Mouse (Mus musculus): ENCODE results near the gene Sfxn4. TPM values are rescaled to one million over a fixed set of nuclear protein-coding genes. Genes with fewer than 3 reads are reported as not detected.

The Sfxn4 gene
- polyA plus RNA-seq, 1 experiment from 2014 or later: 7.7 TPM

- WGBS: 75% methylated on average over 2 of the region's 2 CpGs
- Histone ChIP-seq H3K9ac (ENCODE audit: low read length) (no peak overlapping the region), H3K4me3 (ENCODE audit: control insufficient read depth in 1 of 2, insufficient read depth in 1 of 2, low read depth in 1 of 2, low read length in 2 of 2) (no peak overlapping the region), H3K27ac (replicated peaks in 1 of 2; ENCODE audit: control insufficient read depth in 1 of 2, insufficient read depth in 1 of 2, low read depth in 2 of 2, low read length in 2 of 2) (no peak overlapping the region), H3K9me3 (ENCODE audit: control insufficient read depth, low read length) (no peaks in the 10 kb centered on the region), H3K36me3 (ENCODE audit: control insufficient read depth, insufficient read depth, low read length) (no peaks in the 10 kb centered on the region), H3K4me1 (ENCODE audit: control insufficient read depth in 2 of 2, insufficient read depth in 2 of 2, low read length in 2 of 2) (no peaks in the 10 kb centered on the region), H3K4me2 (ENCODE audit: low read length) (no peak overlapping the region), H3K27me3 (ENCODE audit: control insufficient read depth, insufficient read depth, low read length) (0 out of 2 replicates have a peak, but pooled peaks cover 4% of the 10 kb centered on the region)
- ATAC-seq (ENCODE audit: insufficient number of reproducible peaks, insufficient read depth, low FRiP score, low read depth): no peak
Observed at GRCm38 (mm10) chr19:60797415-60797814, 63.9 kb downstream of the Sfxn4 start.

GRCm38 (mm10) chr19:60795244-60795643, 66.0 kb downstream of the Sfxn4 start:
- no peaks in the 10 kb centered on the region for H3K9me3 ChIP-seq (ENCODE audit: control insufficient read depth, low read length)
- no peak overlapping the region for H3K27ac ChIP-seq (replicated peaks in 1 of 2; ENCODE audit: control insufficient read depth in 1 of 2, insufficient read depth in 1 of 2, low read depth in 2 of 2, low read length in 2 of 2)
- H3K4me2 ChIP-seq (ENCODE audit: low read length): no peak overlapping the region
- ATAC-seq (ENCODE audit: insufficient number of reproducible peaks, insufficient read depth, low FRiP score, low read depth): no peak
- no peaks in the 10 kb centered on the region; a peak in 1 of 4 replicates for H3K4me1 ChIP-seq (ENCODE audit: control insufficient read depth in 2 of 2, insufficient read depth in 2 of 2, low read length in 2 of 2)
- no peak overlapping the region for H3K9ac ChIP-seq (ENCODE audit: low read length)
- WGBS: 85% methylated on average over 2 of the region's 2 CpGs
- H3K4me3 ChIP-seq (ENCODE audit: control insufficient read depth in 1 of 2, insufficient read depth in 1 of 2, low read depth in 1 of 2, low read length in 2 of 2): no peak overlapping the region
- H3K36me3 ChIP-seq (ENCODE audit: control insufficient read depth, insufficient read depth, low read length): no peaks in the 10 kb centered on the region
- 0 out of 2 replicates have a peak, but pooled peaks cover 4% of the 10 kb centered on the region for H3K27me3 ChIP-seq (ENCODE audit: control insufficient read depth, insufficient read depth, low read length)

- no peak overlapping the region for H3K9ac ChIP-seq (ENCODE audit: low read length)
- H3K4me1 ChIP-seq (ENCODE audit: control insufficient read depth in 2 of 2, insufficient read depth in 2 of 2, low read length in 2 of 2): peaks cover 0 to 5% of the 10 kb centered on the region in 2 experiments; a peak in 2 of 4 replicates
- H3K4me2 ChIP-seq (ENCODE audit: low read length): no peak overlapping the region
- no peak overlapping the region for H3K27ac ChIP-seq (replicated peaks in 1 of 2; ENCODE audit: control insufficient read depth in 1 of 2, insufficient read depth in 1 of 2, low read depth in 2 of 2, low read length in 2 of 2)
- no peaks in the 10 kb centered on the region for H3K36me3 ChIP-seq (ENCODE audit: control insufficient read depth, insufficient read depth, low read length)
- no peaks in the 10 kb centered on the region for H3K27me3 ChIP-seq (ENCODE audit: control insufficient read depth, insufficient read depth, low read length)
- no peak overlapping the region for H3K4me3 ChIP-seq (ENCODE audit: control insufficient read depth in 1 of 2, insufficient read depth in 1 of 2, low read depth in 1 of 2, low read length in 2 of 2)
- H3K9me3 ChIP-seq (ENCODE audit: control insufficient read depth, low read length): no peaks in the 10 kb centered on the region
- ATAC-seq (ENCODE audit: insufficient number of reproducible peaks, insufficient read depth, low FRiP score, low read depth): no peak
- WGBS: 69% methylated on average over 2 of the region's 2 CpGs
Observed at GRCm38 (mm10) chr19:60793170-60793707, 68.0 kb downstream of the Sfxn4 start.

- H3K27me3 ChIP-seq (ENCODE audit: control insufficient read depth, insufficient read depth, low read length): no peaks in the 10 kb centered on the region
- WGBS: 19% methylated on average over 9 of the region's 9 CpGs
- peak overlapping the region; percentile 100 for H3K9ac ChIP-seq (ENCODE audit: low read length)
- no peak for ATAC-seq (ENCODE audit: insufficient number of reproducible peaks, insufficient read depth, low FRiP score, low read depth)
- peaks cover 2 to 16% of the 10 kb centered on the region in 2 experiments for H3K4me1 ChIP-seq (ENCODE audit: control insufficient read depth in 2 of 2, insufficient read depth in 2 of 2, low read length in 2 of 2)
- peak overlapping the region; percentile 99 to 100 for H3K27ac ChIP-seq (replicated peaks in 1 of 2; ENCODE audit: control insufficient read depth in 1 of 2, insufficient read depth in 1 of 2, low read depth in 2 of 2, low read length in 2 of 2)
- peak overlapping the region; percentile 85 to 100 for H3K4me3 ChIP-seq (ENCODE audit: control insufficient read depth in 1 of 2, insufficient read depth in 1 of 2, low read depth in 1 of 2, low read length in 2 of 2)
- peak overlapping the region; percentile 74 for H3K4me2 ChIP-seq (ENCODE audit: low read length)
- no peaks in the 10 kb centered on the region for H3K36me3 ChIP-seq (ENCODE audit: control insufficient read depth, insufficient read depth, low read length)
- no peaks in the 10 kb centered on the region for H3K9me3 ChIP-seq (ENCODE audit: control insufficient read depth, low read length)
Observed at GRCm38 (mm10) chr19:60791164-60791563, 70.1 kb downstream of the Sfxn4 start.

- ATAC-seq (ENCODE audit: insufficient number of reproducible peaks, insufficient read depth, low FRiP score, low read depth): peak; percentile 92
- no peaks in the 10 kb centered on the region for H3K27me3 ChIP-seq (ENCODE audit: control insufficient read depth, insufficient read depth, low read length)
- WGBS: under 1% methylated on average over 57 of the region's 57 CpGs
Observed at GRCm38 (mm10) chr19:60790551-60791161, 70.6 kb downstream of the Sfxn4 start, which contains the start of gene Eif3a. Gene Eif3a (minus strand): TSS chr19:60790658.

GRCm38 (mm10) chr19:60789919-60790506, 71.3 kb downstream of the Sfxn4 start:
- peak overlapping the region; percentile 100 for H3K9ac ChIP-seq (ENCODE audit: low read length)
- peak; percentile 77 for ATAC-seq (ENCODE audit: insufficient number of reproducible peaks, insufficient read depth, low FRiP score, low read depth)
- peak overlapping the region; percentile 85 to 100 for H3K4me3 ChIP-seq (ENCODE audit: control insufficient read depth in 1 of 2, insufficient read depth in 1 of 2, low read depth in 1 of 2, low read length in 2 of 2)
- H3K27ac ChIP-seq (replicated peaks in 1 of 2; ENCODE audit: control insufficient read depth in 1 of 2, insufficient read depth in 1 of 2, low read depth in 2 of 2, low read length in 2 of 2): peak overlapping the region; percentile 93 to 99
- under 1% methylated on average over 58 of the region's 60 CpGs for WGBS
- no peaks in the 10 kb centered on the region for H3K9me3 ChIP-seq (ENCODE audit: control insufficient read depth, low read length)
- H3K27me3 ChIP-seq (ENCODE audit: control insufficient read depth, insufficient read depth, low read length): no peaks in the 10 kb centered on the region
- H3K4me1 ChIP-seq (ENCODE audit: control insufficient read depth in 2 of 2, insufficient read depth in 2 of 2, low read length in 2 of 2): peaks cover 2 to 19% of the 10 kb centered on the region in 2 experiments
- peak overlapping the region; percentile 74 for H3K4me2 ChIP-seq (ENCODE audit: low read length)
- no peaks in the 10 kb centered on the region for H3K36me3 ChIP-seq (ENCODE audit: control insufficient read depth, insufficient read depth, low read length)

More at GRCm38 (mm10) chr19:60790551-60791161, 70.6 kb downstream of the Sfxn4 start, which contains the start of gene Eif3a:
- Histone ChIP-seq H3K4me2 (ENCODE audit: low read length) (peak within 1 kb of the TSS; percentile 74), H3K27ac (replicated peaks in 1 of 2; ENCODE audit: control insufficient read depth in 1 of 2, insufficient read depth in 1 of 2, low read depth in 2 of 2, low read length in 2 of 2) (peak within 1 kb of the TSS; percentile 99 to 100), H3K4me1 (ENCODE audit: control insufficient read depth in 2 of 2, insufficient read depth in 2 of 2, low read length in 2 of 2) (peaks cover 2 to 19% of the 10 kb centered on the region in 2 experiments), H3K9me3 (ENCODE audit: control insufficient read depth, low read length) (no peaks in the 10 kb centered on the region), H3K9ac (ENCODE audit: low read length) (peak within 1 kb of the TSS; percentile 100), H3K36me3 (ENCODE audit: control insufficient read depth, insufficient read depth, low read length) (no peaks in the 10 kb centered on the region), H3K4me3 (ENCODE audit: control insufficient read depth in 1 of 2, insufficient read depth in 1 of 2, low read depth in 1 of 2, low read length in 2 of 2) (peak within 1 kb of the TSS; percentile 85 to 100)

- H3K4me1 ChIP-seq (ENCODE audit: control insufficient read depth in 2 of 2, insufficient read depth in 2 of 2, low read length in 2 of 2): peaks cover 2 to 19% of the 10 kb centered on the region in 2 experiments
- peak overlapping the region; percentile 100 for H3K9ac ChIP-seq (ENCODE audit: low read length)
- peak overlapping the region; percentile 74 for H3K4me2 ChIP-seq (ENCODE audit: low read length)
- under 1% methylated on average over 7 of the region's 7 CpGs for WGBS
- peak overlapping the region; percentile 85 to 100 for H3K4me3 ChIP-seq (ENCODE audit: control insufficient read depth in 1 of 2, insufficient read depth in 1 of 2, low read depth in 1 of 2, low read length in 2 of 2)
- H3K36me3 ChIP-seq (ENCODE audit: control insufficient read depth, insufficient read depth, low read length): no peaks in the 10 kb centered on the region
- peak overlapping the region; percentile 93 to 99 for H3K27ac ChIP-seq (replicated peaks in 1 of 2; ENCODE audit: control insufficient read depth in 1 of 2, insufficient read depth in 1 of 2, low read depth in 2 of 2, low read length in 2 of 2)
- no peaks in the 10 kb centered on the region for H3K9me3 ChIP-seq (ENCODE audit: control insufficient read depth, low read length)
- no peak for ATAC-seq (ENCODE audit: insufficient number of reproducible peaks, insufficient read depth, low FRiP score, low read depth)
- no peaks in the 10 kb centered on the region for H3K27me3 ChIP-seq (ENCODE audit: control insufficient read depth, insufficient read depth, low read length)
Observed at GRCm38 (mm10) chr19:60789452-60789851, 71.8 kb downstream of the Sfxn4 start.

All from heart, embryonic 14.5 days (tissue).